Mouse (Mus musculus): ENCODE results near the gene Pbdc1.

- no peak for TF ChIP-seq POLR2A (IDR thresholded peaks at IDR 0.05; ENCODE audit: borderline replicate concordance, insufficient read depth, low read length)
- no peak for TF ChIP-seq CTCF (IDR thresholded peaks at IDR 0.05; ENCODE audit: borderline replicate concordance, insufficient read depth, low read depth, low read length)
These were observed 14.8 kb upstream of the Pbdc1 start for GRCm38 (mm10) chrX:105064801-105065200.

Measured in cerebellum, adult 2 months (tissue).